Mouse (Mus musculus): ENCODE data around the gene Trim23.
"Not testable (repeated sequence)": the region's sequence is repeated elsewhere in the genome, so short reads cannot be mapped to it uniquely, and the experiment has no call there.

DNA sequence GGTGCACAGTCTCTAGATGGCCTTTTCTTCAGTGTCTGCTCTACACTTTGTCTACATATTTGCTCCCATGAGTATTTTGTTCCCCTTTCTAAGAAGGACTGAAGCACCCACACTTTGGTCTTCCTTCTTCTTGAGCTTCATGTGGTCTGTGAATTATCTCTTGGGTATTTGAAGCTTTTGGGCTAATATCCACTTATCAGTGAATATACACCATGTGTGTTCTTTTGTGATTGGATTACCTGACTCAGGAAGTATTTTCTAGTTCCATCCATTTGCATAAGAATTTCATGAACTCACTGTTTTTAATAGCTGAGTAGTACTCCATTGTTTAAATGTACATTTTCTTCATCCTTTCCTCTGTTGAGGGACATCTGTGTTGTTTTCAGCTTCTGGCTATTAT lies 17.3 kb downstream of the Trim23 start:
- not testable (repeated sequence) for TF ChIP-seq GATA1, TAL1 (IDR thresholded peaks at IDR 0.05; ENCODE audit: low read length)
